Mouse (Mus musculus) left cerebral cortex, adult 9 months (tissue): ENCODE results near the gene Gstm2.
"Not testable (repeated sequence)": the region's sequence is repeated elsewhere in the genome, so short reads cannot be mapped to it uniquely, and the experiment has no call there.

Experiments used
- DNase-seq, 2 experiments: peaks; one replicate each; pipeline ENCODE4 v3.0.0; 2022; ENCODE audit warnings: low spot score in 2 of 2

The Gstm2 gene

GRCm38 (mm10) chr3:107998591-107998990 lies 12.3 kb upstream of the Gstm2 start:
- no peak for DNase-seq

- no peak for DNase-seq
These were observed 10.3 kb upstream of the Gstm2 start for GRCm38 (mm10) chr3:107996576-107996975.

DNA sequence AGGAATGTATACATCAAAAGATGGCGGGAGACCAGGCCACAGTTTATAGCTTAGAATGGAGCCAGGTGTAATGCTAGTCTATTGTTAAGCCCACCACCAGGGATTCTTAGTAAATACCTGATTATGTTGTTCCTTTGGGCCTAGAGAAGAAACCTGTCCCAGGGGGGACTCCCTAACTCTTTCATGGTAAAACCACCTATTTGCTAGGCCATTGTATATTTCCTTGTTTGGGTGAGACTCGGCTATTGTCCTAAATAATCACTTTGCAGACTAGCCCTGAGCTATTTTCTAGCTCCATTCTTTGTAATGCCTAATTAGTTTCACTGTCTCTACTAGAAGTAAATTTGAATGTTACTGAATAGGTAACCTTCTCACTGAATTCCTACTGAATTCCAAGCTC lies 9.7 kb upstream of the Gstm2 start:
- not testable (repeated sequence) for DNase-seq

DNA sequence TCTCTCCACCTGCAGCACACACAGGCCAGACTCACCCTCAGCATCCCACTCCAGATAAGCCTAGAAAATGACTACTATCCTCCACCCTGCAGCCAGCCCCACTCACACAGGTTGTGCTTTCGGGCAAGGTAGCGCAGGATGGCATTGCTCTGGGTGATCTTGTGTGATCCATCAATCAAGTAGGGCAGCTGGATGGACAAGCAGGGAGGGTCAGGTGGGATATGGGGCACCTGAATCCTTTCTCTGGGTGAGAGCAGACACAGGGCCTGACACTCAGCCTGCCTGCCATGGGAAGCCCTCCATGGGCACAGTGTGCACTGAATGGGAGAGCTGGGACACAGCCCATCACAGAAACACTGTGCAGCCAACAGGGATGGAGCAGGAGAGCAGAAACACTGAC lies 1.1 kb downstream of the Gstm2 start:
- DNase-seq = not testable (repeated sequence)

- DNase-seq = no peak
These were observed 1.8 kb downstream of the Gstm2 start for GRCm38 (mm10) chr3:107984471-107984870.

DNA sequence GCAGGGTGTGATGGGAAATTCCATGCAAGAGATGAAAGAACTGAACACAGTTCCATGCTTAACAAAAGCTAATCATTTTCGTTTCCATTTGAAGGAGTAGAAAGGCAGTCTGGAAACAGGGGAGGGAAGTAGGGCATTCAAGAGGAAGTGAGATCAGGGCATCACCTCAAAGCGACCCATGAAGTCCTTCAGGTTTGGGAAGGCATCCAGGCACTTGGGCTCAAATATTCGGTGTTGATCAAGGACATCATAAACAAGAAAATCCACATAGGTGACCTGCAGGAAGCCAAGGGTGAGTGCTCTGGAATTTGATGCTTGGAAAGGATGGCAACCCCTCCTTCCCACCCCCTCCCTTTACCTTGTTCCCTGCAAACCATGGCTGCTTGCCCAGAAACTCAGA lies 2.5 kb downstream of the Gstm2 start:
- no peak for DNase-seq

DNA sequence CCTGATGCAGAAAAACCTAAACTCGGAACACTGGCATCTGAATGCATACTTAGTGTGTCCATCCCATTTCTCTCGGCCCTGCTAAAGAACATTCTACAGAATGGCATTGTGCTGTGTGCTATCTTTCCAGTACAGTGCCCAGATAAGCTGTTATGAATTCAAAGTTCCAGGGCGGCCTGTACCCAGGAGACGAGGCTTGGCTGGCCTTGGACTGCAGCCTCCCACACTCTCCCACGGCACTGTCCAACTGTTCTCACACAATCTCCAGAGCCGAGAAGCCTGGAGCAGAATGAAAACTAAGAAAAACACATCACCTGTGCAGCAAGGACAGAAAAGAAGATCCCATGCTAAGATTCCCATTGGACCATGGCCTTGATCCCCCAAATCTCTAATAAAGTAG lies 3.5 kb downstream of the Gstm2 start:
- DNase-seq = no peak

- DNase-seq = no peak
These were observed 5.0 kb downstream of the Gstm2 start for GRCm38 (mm10) chr3:107981261-107981660.

DNA sequence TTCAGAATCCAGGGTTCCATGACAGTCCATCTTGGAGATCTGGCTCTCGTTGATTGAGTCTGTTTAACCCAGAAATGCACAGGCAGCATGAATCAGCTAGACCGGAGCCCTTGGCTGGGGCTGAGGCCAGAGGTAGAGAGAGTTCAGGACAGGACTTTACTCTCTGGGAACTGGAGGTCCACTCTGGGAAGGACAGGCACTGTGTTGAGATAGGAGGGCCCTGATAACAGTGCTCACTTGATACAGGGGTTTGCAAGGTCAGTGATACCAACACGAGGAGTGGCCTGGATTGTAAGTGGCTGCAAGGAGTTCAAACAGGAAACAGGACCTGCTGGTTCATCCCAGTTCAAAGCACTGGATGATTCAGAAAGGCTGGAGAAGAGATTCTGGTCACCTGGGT lies 8.6 kb downstream of the Gstm2 start:
- DNase-seq = no peak

- no peak for DNase-seq
These were observed 12.0 kb downstream of the Gstm2 start for GRCm38 (mm10) chr3:107974237-107974636.

GRCm38 (mm10) chr3:107972070-107972469 lies 14.2 kb downstream of the Gstm2 start:
- DNase-seq = no peak

GRCm38 (mm10) chr3:107971101-107971500 lies 15.2 kb downstream of the Gstm2 start:
- not testable (repeated sequence) for DNase-seq

GRCm38 (mm10) chr3:107968724-107969395 lies 17.4 kb downstream of the Gstm2 start, which contains the start of gene Gstm3:
Gene Gstm3 (minus strand): TSS chr3:107969283.
- no peak for DNase-seq

GRCm38 (mm10) chr3:107966631-107967030 lies 19.6 kb downstream of the Gstm2 start:
- no peak for DNase-seq

DNA sequence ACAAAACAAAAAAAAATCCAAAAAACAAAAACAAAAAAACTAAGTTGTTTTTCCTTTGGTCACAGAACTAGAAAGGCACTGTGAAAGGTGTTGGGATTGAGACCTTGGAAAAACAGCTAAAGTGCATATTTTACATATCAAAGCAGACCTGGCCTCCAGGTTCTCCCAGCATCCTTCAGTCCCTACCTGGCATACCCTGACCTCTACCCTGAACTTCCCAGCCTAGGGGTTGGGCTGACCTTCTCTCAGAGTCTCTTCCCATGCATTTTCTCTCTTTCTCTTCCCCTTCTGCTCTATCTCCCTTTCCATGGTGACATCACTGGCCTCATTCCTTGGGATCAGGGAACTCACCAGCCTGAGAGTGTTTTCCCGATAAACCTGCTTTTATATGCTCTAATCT lies 20.7 kb downstream of the Gstm2 start:
- DNase-seq = no peak

DNA sequence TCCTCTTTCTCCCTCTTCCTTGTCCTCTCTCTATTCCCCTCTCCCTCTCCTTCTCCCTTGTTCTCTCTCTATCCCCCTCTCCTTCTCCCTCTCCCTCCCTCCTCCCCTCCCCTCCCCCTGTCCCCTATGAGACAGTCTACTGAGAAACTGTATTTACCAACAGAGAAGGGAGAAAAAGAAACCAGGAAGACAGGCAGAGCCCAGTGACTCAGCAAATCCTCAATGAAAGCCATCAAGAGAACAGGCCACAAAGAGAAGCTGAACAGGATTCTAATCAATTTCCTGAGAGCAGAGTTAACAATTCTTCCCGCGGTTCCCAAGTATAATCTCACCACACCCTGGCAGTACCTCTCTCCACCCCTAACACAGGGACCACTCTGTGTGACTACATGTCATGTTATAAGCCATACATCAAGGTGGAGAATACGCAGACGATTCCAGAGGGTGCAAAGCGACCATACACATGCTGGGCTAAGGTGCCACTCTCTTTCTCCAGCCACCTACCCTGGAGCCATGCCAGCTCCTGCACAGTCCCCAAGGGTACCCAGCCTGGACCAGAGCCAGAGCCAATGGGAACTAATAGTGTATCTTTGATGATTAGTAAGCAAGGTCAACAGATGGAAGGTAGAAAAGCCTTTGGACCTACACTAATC lies 21.5 kb downstream of the Gstm2 start:
- DNase-seq = no peak

DNA sequence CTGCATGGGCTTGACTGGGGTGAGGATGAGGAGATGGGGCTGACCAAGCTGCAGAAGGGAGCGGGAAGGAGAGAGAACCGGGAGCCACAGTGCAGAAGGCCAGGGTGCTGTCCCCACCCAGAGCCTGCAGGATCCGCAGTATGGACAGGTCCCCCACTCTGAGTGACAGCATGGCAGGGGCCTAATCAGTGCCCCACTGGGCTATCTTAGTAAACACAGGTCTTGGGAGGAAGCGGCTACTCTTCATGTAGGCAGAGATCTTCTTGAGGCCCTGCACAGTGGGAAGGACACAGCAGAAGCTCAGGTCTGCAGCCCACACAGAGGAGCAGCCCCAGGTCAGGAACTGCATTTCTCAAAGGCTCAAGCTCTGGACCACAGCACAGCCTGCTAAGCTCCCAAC lies 22.2 kb downstream of the Gstm2 start:
- no peak for DNase-seq

GRCm38 (mm10) chr3:107955260-107955659 lies 31.0 kb downstream of the Gstm2 start:
- DNase-seq = not testable (repeated sequence)

DNA sequence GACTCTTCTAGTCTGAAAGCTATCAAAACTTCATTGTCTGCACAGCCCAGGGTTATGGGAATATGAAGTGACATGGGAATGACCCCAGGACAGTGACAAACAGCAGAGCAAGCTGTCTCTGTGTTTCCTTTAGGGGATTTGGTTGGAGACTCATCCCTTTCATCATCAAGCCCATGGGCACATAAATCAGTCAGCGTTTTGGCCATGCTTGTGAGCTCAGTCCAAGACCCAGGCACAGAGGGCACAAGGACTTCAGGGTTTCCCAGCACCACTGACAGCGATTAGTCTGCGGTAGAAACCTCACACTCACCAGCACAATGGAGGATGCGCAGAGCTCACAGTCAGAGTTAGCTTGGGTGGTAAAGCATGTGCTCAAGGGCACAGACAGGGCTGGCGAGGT lies 32.3 kb downstream of the Gstm2 start:
- no peak for DNase-seq

DNA sequence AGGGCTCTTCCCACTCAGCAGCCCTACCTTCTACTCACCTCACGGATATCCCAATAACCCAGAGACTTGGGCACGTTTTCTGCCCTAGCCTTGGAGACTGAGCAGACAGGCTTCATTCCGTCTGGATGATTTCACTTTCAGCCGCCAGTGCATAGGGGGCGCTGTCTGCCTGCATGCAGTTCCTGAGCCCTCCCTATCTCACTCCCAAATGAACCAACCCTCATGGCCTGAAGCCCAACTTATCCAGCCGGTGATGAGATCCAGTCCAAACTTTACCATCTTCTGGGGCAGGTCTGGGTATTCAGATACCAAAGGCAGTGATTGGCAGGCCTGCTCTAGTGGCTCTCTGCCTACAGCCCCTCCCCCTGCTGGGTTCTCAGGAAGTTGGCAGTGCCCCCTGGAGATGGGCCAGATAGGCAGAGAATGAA lies 32.9 kb downstream of the Gstm2 start:
- DNase-seq = peak in 1 of 2 experiments; percentile 63

GRCm38 (mm10) chr3:107950531-107950930 lies 35.7 kb downstream of the Gstm2 start:
- DNase-seq = no peak

DNA sequence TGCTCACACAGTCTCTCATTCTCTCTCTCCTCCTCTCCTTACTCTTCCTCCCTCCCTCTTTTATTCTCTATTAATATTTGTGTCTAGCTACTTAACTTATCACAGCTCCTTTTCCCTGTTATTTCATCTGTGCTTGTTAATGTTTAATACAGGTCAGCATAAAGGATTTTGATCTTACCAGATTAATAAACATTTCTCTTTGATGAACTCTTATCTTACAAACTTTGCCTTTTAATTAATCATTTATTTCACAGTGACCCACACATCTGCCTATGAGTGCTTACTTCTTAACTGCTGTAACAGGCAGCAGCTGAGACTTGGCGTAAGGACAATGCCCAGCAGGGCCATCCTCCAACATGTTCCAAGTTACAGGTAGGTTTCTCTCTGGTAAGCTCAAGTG lies 36.8 kb downstream of the Gstm2 start:
- not testable (repeated sequence) for DNase-seq

GRCm38 (mm10) chr3:107945729-107946128 lies 40.5 kb downstream of the Gstm2 start:
- DNase-seq = no peak
